Mouse (Mus musculus) intestine, embryonic 15.5 days (tissue): ENCODE results near the gene Zfp628. TPM values are rescaled to one million over a fixed set of nuclear protein-coding genes. Genes with fewer than 3 reads are reported as not detected.

Source experiments
- ATAC-seq: fragments of 200-750 bp; cut with Nextera tagmentation; 2 replicates; pipeline ENCODE4 v1.8.0; 2017; ENCODE audit warnings: moderate TSS enrichment, moderate library complexity
- H3K27ac ChIP-seq: fragments of 300-500 bp; sonication (generic); 2 replicates; pipeline ENCODE4 v1.5.1; 2015; ENCODE audit warnings: mild to moderate bottlenecking, inconsistent platforms
- H3K27me3 ChIP-seq: fragments of 300-500 bp; sonication (generic); replicated peaks from 2 replicates; pipeline ENCODE4 v1.6.1; 2015; ENCODE audit warnings: inconsistent platforms
- H3K36me3 ChIP-seq: fragments of 300-500 bp; sonication (generic); 2 replicates; pipeline ENCODE4 v1.6.1; 2015; ENCODE audit warnings: inconsistent platforms
- H3K4me1 ChIP-seq: fragments of 300-500 bp; sonication (generic); replicated peaks from 2 replicates; pipeline ENCODE4 v1.6.1; 2015; ENCODE audit warnings: inconsistent platforms
- H3K4me2 ChIP-seq: fragments of 300-500 bp; sonication (generic); replicated peaks from 2 replicates; pipeline ENCODE4 v1.6.1; 2015; ENCODE audit warnings: mild to moderate bottlenecking, inconsistent platforms
- H3K4me3 ChIP-seq: fragments of 300-500 bp; sonication (generic); replicated peaks from 2 replicates; pipeline ENCODE4 v1.5.1; 2015; ENCODE audit warnings: inconsistent platforms
- H3K9ac ChIP-seq: fragments of 300-500 bp; sonication (generic); 2 replicates; pipeline ENCODE4 v1.6.1; 2015; ENCODE audit warnings: inconsistent platforms
- H3K9me3 ChIP-seq: fragments of 300-500 bp; sonication (generic); 2 replicates; pipeline ENCODE4 v1.6.1; 2016; ENCODE audit warnings: inconsistent platforms
- WGBS: fragments of 180-500 bp; shearing (Covaris S2); methylation state at CpG from one replicate; pipeline ENCODE4 v1.1.7; 2015; 5-methylcytosine and 5-hydroxymethylcytosine counted together
- polyA plus RNA-seq: library from polyadenylated mRNA; unstranded; fragments of >200 nt; fragmentation: Nextera tagmentation; extraction: Ambion mirVana; gene quantifications from 2 replicates; pipeline ENCODE4 v1.2.1, GENCODE M21; 2015

Gene Zfp628
- polyA plus RNA-seq, 1 experiment from 2014 or later, result 3.4 TPM

GRCm38 (mm10) chr7:4950561-4951342 lies 35.7 kb downstream of the Zfp628 start:
- Histone ChIP-seq H3K4me1 (no peaks in the 10 kb centered on the region), H3K4me2 (no peak overlapping the region), H3K36me3 (no peaks in the 10 kb centered on the region), H3K27ac (no peak overlapping the region), H3K9me3 (no peaks in the 10 kb centered on the region), H3K9ac (no peak overlapping the region), H3K27me3 (no peaks in the 10 kb centered on the region), H3K4me3 (no peak overlapping the region)
- WGBS, result 79% methylated on average over 19 of the region's 19 CpGs
- ATAC-seq, result peak; percentile 81

DNA sequence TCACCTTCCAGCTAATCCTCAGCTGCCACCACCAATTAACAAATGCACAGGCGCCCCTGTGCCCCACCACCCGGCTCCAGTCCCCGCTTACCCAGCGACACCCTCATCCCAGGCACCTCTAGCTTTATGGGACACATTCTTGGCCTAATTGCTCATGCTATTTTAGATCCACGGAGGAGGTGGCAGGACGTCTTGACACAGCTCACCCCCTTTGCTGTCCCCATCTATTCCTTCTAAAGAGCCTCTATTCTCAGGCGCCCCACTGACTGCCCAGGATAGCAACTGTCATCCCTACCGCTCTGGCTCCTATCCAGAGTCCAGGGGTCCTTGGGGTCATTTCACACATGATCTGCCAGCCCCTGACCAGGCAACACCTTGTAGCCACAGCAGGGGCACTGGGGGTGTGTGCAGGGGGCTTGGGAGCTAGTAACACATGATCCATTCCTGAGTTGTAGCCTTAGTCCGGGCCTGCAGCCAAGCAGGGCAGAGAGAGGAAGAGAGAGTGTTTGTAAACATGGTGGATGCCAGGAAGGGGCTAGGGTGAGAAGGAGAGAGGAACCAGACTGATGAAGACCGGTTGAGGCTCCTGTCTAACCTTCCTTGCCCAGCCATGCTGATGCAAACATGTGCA lies 38.9 kb downstream of the Zfp628 start:
- H3K4me3 ChIP-seq, result no peak overlapping the region
- ATAC-seq, result no peak
- H3K27me3 ChIP-seq, result no peaks in the 10 kb centered on the region
- no peaks in the 10 kb centered on the region for H3K36me3 ChIP-seq
- no peak overlapping the region for H3K9ac ChIP-seq
- H3K4me1 ChIP-seq, result no peaks in the 10 kb centered on the region
- WGBS, result 22% methylated on average over 10 of the region's 10 CpGs
- no peak overlapping the region for H3K4me2 ChIP-seq
- H3K9me3 ChIP-seq, result no peaks in the 10 kb centered on the region
- no peak overlapping the region for H3K27ac ChIP-seq

DNA sequence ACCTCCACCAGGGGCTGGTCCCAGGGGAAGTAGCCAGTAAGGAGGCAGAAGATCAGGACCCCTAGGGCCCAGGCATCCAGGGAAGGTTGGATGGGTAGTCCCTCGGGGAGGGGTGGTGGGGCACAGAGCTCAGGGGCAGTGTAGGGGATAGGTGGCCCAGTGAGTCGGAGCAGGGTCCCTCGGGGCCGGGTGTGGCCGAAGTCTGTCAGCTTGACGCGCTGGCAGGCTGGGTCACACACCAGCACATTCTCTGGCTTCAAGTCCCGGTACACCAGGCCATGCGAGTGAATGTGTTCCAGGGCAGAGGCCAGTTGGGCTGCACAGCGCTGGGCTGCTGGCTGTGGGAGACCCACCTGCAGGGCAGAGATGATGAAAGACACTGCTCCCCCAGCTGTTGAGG lies 42.3 kb downstream of the Zfp628 start:
- no peak for ATAC-seq
- Histone ChIP-seq H3K36me3 (no peaks in the 10 kb centered on the region), H3K9me3 (no peaks in the 10 kb centered on the region), H3K4me3 (no peak overlapping the region), H3K4me2 (no peak overlapping the region), H3K27ac (no peak overlapping the region), H3K9ac (no peak overlapping the region), H3K4me1 (no peaks in the 10 kb centered on the region), H3K27me3 (no peaks in the 10 kb centered on the region)
- WGBS, result 81% methylated on average over 10 of the region's 10 CpGs

DNA sequence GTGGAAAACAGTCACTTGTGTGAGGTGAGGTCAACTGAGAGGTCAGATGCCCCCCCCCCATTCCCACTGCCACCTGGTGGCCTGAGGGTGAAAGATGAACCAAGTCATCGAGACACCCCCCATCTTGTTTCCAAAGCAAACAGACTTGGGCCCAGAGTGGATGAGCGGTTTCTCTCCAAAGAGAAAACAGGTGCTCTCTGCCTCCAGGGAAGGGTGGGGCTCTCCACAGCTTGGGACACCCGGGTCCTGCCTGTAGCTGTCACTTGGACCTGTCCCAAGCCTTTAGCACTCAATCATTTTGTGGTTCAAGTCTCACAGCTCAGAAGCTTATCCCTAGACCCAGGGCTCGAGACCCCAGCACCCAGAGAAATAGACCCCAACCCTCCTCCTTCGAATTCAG lies 48.5 kb downstream of the Zfp628 start:
- ATAC-seq, result no peak
- Histone ChIP-seq H3K9me3 (no peaks in the 10 kb centered on the region), H3K9ac (no peak overlapping the region), H3K27ac (no peak overlapping the region), H3K4me3 (no peak overlapping the region), H3K36me3 (no peaks in the 10 kb centered on the region), H3K27me3 (no peaks in the 10 kb centered on the region), H3K4me2 (no peak overlapping the region), H3K4me1 (peaks cover 3% of the 10 kb centered on the region; the same call in 1 of the 2 replicates)
- 72% methylated on average over 5 of the region's 5 CpGs for WGBS

- Histone ChIP-seq H3K4me2 (peak within 1 kb of the TSS; percentile 42), H3K4me1 (peaks cover 3% of the 10 kb centered on the region; the same call in 1 of the 2 replicates), H3K27me3 (no peaks in the 10 kb centered on the region), H3K4me3 (0 out of 2 replicates have a peak within 1 kb of the TSS, but pooled peaks have one; percentile 4), H3K9me3 (no peaks in the 10 kb centered on the region), H3K27ac (no peak within 1 kb of the TSS), H3K9ac (no peak within 1 kb of the TSS), H3K36me3 (no peaks in the 10 kb centered on the region)
- WGBS, result 3% methylated on average over 10 of the region's 10 CpGs
- ATAC-seq, result peak; percentile 97
Observed at GRCm38 (mm10) chr7:4964272-4964671, 49.3 kb downstream of the Zfp628 start, which contains the start of gene Sbk2. Gene Sbk2 (minus strand): TSS chr7:4964406.

- Histone ChIP-seq H3K4me1 (peaks cover 3% of the 10 kb centered on the region; the same call in 1 of the 2 replicates), H3K9ac (no peak overlapping the region), H3K36me3 (no peaks in the 10 kb centered on the region), H3K9me3 (no peaks in the 10 kb centered on the region), H3K27me3 (no peaks in the 10 kb centered on the region), H3K4me2 (no peak overlapping the region), H3K27ac (no peak overlapping the region), H3K4me3 (no peak overlapping the region)
- ATAC-seq, result no peak
- 82% methylated on average over 5 of the region's 5 CpGs for WGBS
Observed at GRCm38 (mm10) chr7:4964988-4965387, 50.0 kb downstream of the Zfp628 start.

- H3K27me3 ChIP-seq, result no peaks in the 10 kb centered on the region
- no peak within 1 kb of the TSS for H3K4me2 ChIP-seq
- H3K27ac ChIP-seq, result no peak within 1 kb of the TSS
- no peak within 1 kb of the TSS for H3K9ac ChIP-seq
- H3K9me3 ChIP-seq, result no peaks in the 10 kb centered on the region
- WGBS, result 36% methylated on average over 6 of the region's 6 CpGs
- no peaks in the 10 kb centered on the region for H3K36me3 ChIP-seq
- no peak within 1 kb of the TSS for H3K4me3 ChIP-seq
- no peak for ATAC-seq
- no peaks in the 10 kb centered on the region for H3K4me1 ChIP-seq
Observed at GRCm38 (mm10) chr7:4971068-4971467, 56.1 kb downstream of the Zfp628 start, which contains the start of gene Sbk3. Gene Sbk3 (minus strand): TSS chr7:4971168.

Other genes with a start within 250 kb of the Zfp628 start
- 92.4 and 98.2 TPM in 2 replicates for gene Hspbp1, start 230.1 kb upstream of the Zfp628 start, polyA plus RNA-seq
- 0.63 and 1.1 TPM in 2 replicates for gene Brsk1, start 224.6 kb upstream of the Zfp628 start, polyA plus RNA-seq
- gene Tmem150b, start 190.0 kb upstream of the Zfp628 start, polyA plus RNA-seq, result 2.2 and 3.6 TPM in 2 replicates
- 63.7 and 66.8 TPM in 2 replicates for gene Kmt5c, start 175.1 kb upstream of the Zfp628 start, polyA plus RNA-seq
- 45.5 and 53.0 TPM in 2 replicates for gene Cox6b2, start 162.1 kb upstream of the Zfp628 start, polyA plus RNA-seq
- not detected in 2 replicates for gene Fam71e2, start 143.9 kb upstream of the Zfp628 start, polyA plus RNA-seq
- gene Il11, start 132.4 kb upstream of the Zfp628 start, polyA plus RNA-seq, result 0.14 and 0.24 TPM in 2 replicates
- gene Tmem190, start 132.3 kb upstream of the Zfp628 start, polyA plus RNA-seq, result 1.1 and 1.8 TPM in 2 replicates
- gene Tmem238, start 125.6 kb upstream of the Zfp628 start, polyA plus RNA-seq, result 40.4 and 40.6 TPM in 2 replicates
- 328 and 339 TPM in 2 replicates for gene Rpl28, start 122.3 kb upstream of the Zfp628 start, polyA plus RNA-seq
- gene Ube2s, start 102.6 kb upstream of the Zfp628 start, polyA plus RNA-seq, result 303 and 321 TPM in 2 replicates
- gene Shisa7, start 70.5 kb upstream of the Zfp628 start, polyA plus RNA-seq, result 0.21 and 0.27 TPM in 2 replicates
- 9.7 and 15.5 TPM in 2 replicates for gene Isoc2b, start 45.0 kb upstream of the Zfp628 start, polyA plus RNA-seq
- gene Isoc2a, start 38.1 kb upstream of the Zfp628 start, polyA plus RNA-seq, result 0.68 and 1.0 TPM in 2 replicates
- gene Gm36210, start 8.7 kb upstream of the Zfp628 start, polyA plus RNA-seq, result not detected in 2 replicates
- 3.0 and 3.5 TPM in 2 replicates for gene Nat14, start 6.8 kb downstream of the Zfp628 start, polyA plus RNA-seq
- 2.7 and 3.5 TPM in 2 replicates for gene Ssc5d, start 10.6 kb downstream of the Zfp628 start, polyA plus RNA-seq
- 0.23 and 0.39 TPM in 2 replicates for gene Sbk2, start 49.2 kb downstream of the Zfp628 start, polyA plus RNA-seq
- gene Sbk3, start 56.0 kb downstream of the Zfp628 start, polyA plus RNA-seq, result not detected in 2 replicates
- 22.2 and 24.6 TPM in 2 replicates for gene Zfp579, start 80.9 kb downstream of the Zfp628 start, polyA plus RNA-seq
- gene Zfp524, start 99.2 kb downstream of the Zfp628 start, polyA plus RNA-seq, result 20.2 and 21.4 TPM in 2 replicates
- gene Fiz1, start 99.5 kb downstream of the Zfp628 start, polyA plus RNA-seq, result 37.0 and 38.5 TPM in 2 replicates
- 1.6 TPM in 2 replicates for gene Gm44973, start 100.3 kb downstream of the Zfp628 start, polyA plus RNA-seq
- 5.5 and 5.6 TPM in 2 replicates for gene Zfp865, start 105.2 kb downstream of the Zfp628 start, polyA plus RNA-seq
- gene Ccdc106, start 105.3 kb downstream of the Zfp628 start, polyA plus RNA-seq, result 13.4 TPM in 2 replicates
- not detected in 2 replicates for gene 4632433K11Rik, start 118.9 kb downstream of the Zfp628 start, polyA plus RNA-seq
- 6.0 and 6.5 TPM in 2 replicates for gene Zfp784, start 123.2 kb downstream of the Zfp628 start, polyA plus RNA-seq
- 22.2 and 25.0 TPM in 2 replicates for gene Zfp580, start 136.3 kb downstream of the Zfp628 start, polyA plus RNA-seq
- gene U2af2, start 146.9 kb downstream of the Zfp628 start, polyA plus RNA-seq, result 126 and 130 TPM in 2 replicates
- 62.4 and 66.5 TPM in 2 replicates for gene Epn1, start 165.0 kb downstream of the Zfp628 start, polyA plus RNA-seq
- gene Rfpl4, start 201.7 kb downstream of the Zfp628 start, polyA plus RNA-seq, result not detected in 2 replicates
- gene Rasl2-9, start 210.7 kb downstream of the Zfp628 start, polyA plus RNA-seq, result 0.31 and 0.56 TPM in 2 replicates
- not detected in 2 replicates for gene Vmn1r55, start 234.5 kb downstream of the Zfp628 start, polyA plus RNA-seq